9 mouse cellular contexts compared by ENCODE assay signal in the genomic region with DNA sequence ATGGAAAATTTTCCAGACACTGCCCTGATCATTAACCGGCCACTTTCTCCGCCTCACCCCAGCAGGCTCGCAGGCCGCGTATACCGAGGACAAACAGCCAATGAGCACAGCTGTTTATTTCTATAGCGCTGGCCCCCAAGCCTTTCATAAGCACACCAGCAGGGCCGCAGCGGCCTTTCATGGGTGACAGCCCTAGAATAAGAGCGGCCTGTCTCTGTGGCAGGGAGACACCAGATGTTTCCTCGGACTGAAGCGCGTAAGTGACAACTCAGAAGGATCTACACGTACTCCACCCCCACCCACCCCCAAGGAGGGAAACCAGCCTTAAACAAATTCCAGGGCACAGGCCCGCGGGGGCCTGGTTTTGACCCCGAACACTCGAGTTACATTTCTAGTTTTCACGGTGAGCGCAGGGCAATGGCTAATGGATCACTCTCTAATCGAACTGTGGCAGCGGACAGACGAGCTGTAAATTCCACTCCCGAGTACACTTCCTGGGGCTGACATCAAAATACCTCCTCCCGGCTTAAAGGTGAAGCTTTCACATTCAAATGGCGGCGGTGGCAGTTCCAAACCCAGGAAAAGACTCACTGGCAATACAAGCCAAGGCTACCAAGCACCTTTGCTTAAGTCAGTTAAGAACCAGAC. TPM values are rescaled to one million over a fixed set of nuclear protein-coding genes. Genes with fewer than 3 reads are reported as not detected.
A peak's percentile ranks its signal among the peaks of the same experiment; 100 is the strongest.
DNase-seq lines count a peak whose midpoint lies in the region; ATAC-seq and TF ChIP-seq lines count a peak whose summit lies in the region.
"Had no signal": no experiment of that assay in that cellular context is flagged by ENCODE, and none has a peak within 500 bp of the region (broad histone marks: within the 10 kb centered on the region; RNA-seq: fewer than 3 reads in every experiment).

No protein-coding gene starts in this region.

- H3K27me3 ChIP-seq in lung, embryonic 14.5 days (ENCODE audit: insufficient read depth, low read length), result no peaks in the 10 kb centered on the region
- H3K27me3 ChIP-seq in forebrain, embryonic 12.5 days, result no peaks in the 10 kb centered on the region
- no peaks in the 10 kb centered on the region for H3K27me3 ChIP-seq in limb, embryonic 10.5 days (ENCODE audit: low read depth, poor library complexity, severe bottlenecking)
- H3K27me3 ChIP-seq in stomach, embryonic 15.5 days (replicated peaks), result no peaks in the 10 kb centered on the region

- no peaks in the 10 kb centered on the region for H3K36me3 ChIP-seq in lung, embryonic 14.5 days (ENCODE audit: insufficient read depth)
- H3K36me3 ChIP-seq in forebrain, embryonic 12.5 days (replicated peaks), result peaks cover 10% of the 10 kb centered on the region; the same call in 1 of the 2 replicates
- peaks cover 6% of the 10 kb centered on the region; the same call in 1 of the 2 replicates for H3K36me3 ChIP-seq in limb, embryonic 10.5 days
- no peaks in the 10 kb centered on the region for H3K36me3 ChIP-seq in stomach, embryonic 15.5 days

- H3K9ac ChIP-seq in lung, embryonic 14.5 days, result no peak overlapping the region
- no peak overlapping the region for H3K9ac ChIP-seq in forebrain, embryonic 12.5 days
- no peak overlapping the region for H3K9ac ChIP-seq in stomach, embryonic 15.5 days

- H3K4me1 ChIP-seq in lung, embryonic 14.5 days (ENCODE audit: insufficient read depth), result no peaks in the 10 kb centered on the region
- H3K4me1 ChIP-seq in forebrain, embryonic 12.5 days, result peaks cover 17% of the 10 kb centered on the region
- peaks cover 36% of the 10 kb centered on the region for H3K4me1 ChIP-seq in limb, embryonic 10.5 days
- no peaks in the 10 kb centered on the region for H3K4me1 ChIP-seq in stomach, embryonic 15.5 days

- H3K9me3 ChIP-seq in lung, embryonic 14.5 days (ENCODE audit: low read depth, low read length), result no peaks in the 10 kb centered on the region
- H3K9me3 ChIP-seq in forebrain, embryonic 12.5 days, result no peaks in the 10 kb centered on the region
- H3K9me3 ChIP-seq in limb, embryonic 10.5 days (replicated peaks), result no peaks in the 10 kb centered on the region
- H3K9me3 ChIP-seq in stomach, embryonic 15.5 days, result no peaks in the 10 kb centered on the region

- DNase-seq in lung, embryonic 14.5 days, result peak; percentile 70
- DNase-seq in lung, adult 18-20 months, result no peak
- peak; percentile 56 for DNase-seq in limb, embryonic 10.5 days (ENCODE audit: low spot score)
- DNase-seq in gastrocnemius, adult 18-20 months (ENCODE audit: low spot score), result no peak
- no peak for DNase-seq in gastrocnemius, adult 2 months
- no peak for DNase-seq in B cell, adult 2 months

- intact Hi-C loops in gastrocnemius, adult 2 months (cut with DNase I), result loop anchor here (5.0 kb wide), 1 partner anchor 178 kb away; no protein-coding TSS in a partner anchor

- no peak for TF ChIP-seq CTCF in lung, embryonic 14.5 days (IDR thresholded peaks at IDR 0.05; ENCODE audit: low read depth)
- no peak for TF ChIP-seq CTCF in gastrocnemius, adult 2 months (IDR thresholded peaks at IDR 0.05)

- H3K4me3 ChIP-seq in lung, embryonic 14.5 days (ENCODE audit: low read depth, low read length), result no peak overlapping the region
- no peak overlapping the region for H3K4me3 ChIP-seq in forebrain, embryonic 12.5 days (replicated peaks)
- H3K4me3 ChIP-seq in limb, embryonic 10.5 days, result peak overlapping the region; percentile 34
- H3K4me3 ChIP-seq in stomach, embryonic 15.5 days (replicated peaks), result no peak overlapping the region
- H3K4me3 ChIP-seq in gastrocnemius, adult 2 months, result no peak overlapping the region
- H3K4me3 ChIP-seq: layer of hippocampus, adult 2 months had no signal

- no peak overlapping the region for H3K27ac ChIP-seq in lung, embryonic 14.5 days (ENCODE audit: low read depth)
- peak overlapping the region; percentile 80 for H3K27ac ChIP-seq in forebrain, embryonic 12.5 days
- peak overlapping the region; percentile 78 for H3K27ac ChIP-seq in limb, embryonic 10.5 days
- H3K27ac ChIP-seq in stomach, embryonic 15.5 days, result no peak overlapping the region
- no peak overlapping the region for H3K27ac ChIP-seq in gastrocnemius, adult 2 months
- H3K27ac ChIP-seq: layer of hippocampus, adult 2 months had no signal

- 12% methylated on average over 27 of the region's 27 CpGs for WGBS in lung, embryonic 14.5 days
- WGBS in forebrain, embryonic 12.5 days, result 1% methylated on average over 27 of the region's 27 CpGs
- 6% methylated on average over 27 of the region's 27 CpGs for WGBS in limb, embryonic 10.5 days
- 17% methylated on average over 27 of the region's 27 CpGs for WGBS in stomach, embryonic 15.5 days

- peak overlapping the region; percentile 40 for H3K4me2 ChIP-seq in lung, embryonic 14.5 days
- H3K4me2 ChIP-seq in forebrain, embryonic 12.5 days, result peak overlapping the region; percentile 34
- H3K4me2 ChIP-seq in stomach, embryonic 15.5 days, result peak overlapping the region; percentile 21; the same call in 1 of the 2 replicates

- peak; percentile 65 for ATAC-seq in lung, embryonic 14.5 days (ENCODE audit: insufficient read depth)
- peak; percentile 84 for ATAC-seq in forebrain, embryonic 12.5 days (ENCODE audit: low FRiP score)
- 0 out of 2 replicates have a peak, but pooled peaks have one; percentile 33 for ATAC-seq in stomach, embryonic 15.5 days (ENCODE audit: insufficient read depth, low FRiP score, low read depth)

RNA-seq across cellular contexts. Expression of a gene that starts 47.7 kb away (rescaled TPM):
- 9.5 and 9.6 TPM in 2 replicates for polyA plus RNA-seq in lung, embryonic 14.5 days (2014; fragmentation: Nextera tagmentation; extraction: Ambion mirVana)
- 27.6 and 28.3 TPM in 2 replicates for polyA plus RNA-seq in forebrain, embryonic 12.5 days (2016; fragmentation: Nextera tagmentation; extraction: Ambion mirVana)
- 4.9 and 6.5 TPM in 2 replicates for polyA plus RNA-seq in limb, embryonic 10.5 days (2016; fragmentation: Nextera tagmentation; extraction: Ambion mirVana)
- 22.6 and 24.3 TPM in 2 replicates for polyA plus RNA-seq in stomach, embryonic 15.5 days (2015; fragmentation: Nextera tagmentation; extraction: Ambion mirVana)
- total RNA-seq in gastrocnemius, adult 18-20 months (2021), result 10 to 100 TPM; 30.4 to 32.3 TPM
- 10 to 100 TPM; 15.3 to 25.0 TPM for total RNA-seq in gastrocnemius, adult 2 months (2021)

Comparison
In these comparisons a context has a peak if more than half of its experiments do, and no peak if none do; other contexts are left out.
1. DNase-seq: peak in lung, embryonic 14.5 days (single experiment) and limb, embryonic 10.5 days (single experiment); none in lung, adult 18-20 months (0 of 2), gastrocnemius, adult 18-20 months (single experiment), gastrocnemius, adult 2 months (single experiment) and B cell, adult 2 months (0 of 2).
2. ATAC-seq: peak in every context shown above with its lines; median percentile 84 in forebrain, embryonic 12.5 days; 65 in lung, embryonic 14.5 days; 33 in stomach, embryonic 15.5 days.
3. H3K27ac ChIP-seq: peak in forebrain, embryonic 12.5 days (single experiment) and limb, embryonic 10.5 days (single experiment); none in lung, embryonic 14.5 days (single experiment), stomach, embryonic 15.5 days (single experiment) and gastrocnemius, adult 2 months (single experiment).
4. Peak in every context shown above with its lines, with median percentiles within 50 percentile points of each other: H3K4me2 ChIP-seq.